Mouse (Mus musculus): Measurements from ENCODE around the gene Lgals3bp.
A peak's percentile ranks its signal among the peaks of the same experiment; 100 is the strongest.

DNA sequence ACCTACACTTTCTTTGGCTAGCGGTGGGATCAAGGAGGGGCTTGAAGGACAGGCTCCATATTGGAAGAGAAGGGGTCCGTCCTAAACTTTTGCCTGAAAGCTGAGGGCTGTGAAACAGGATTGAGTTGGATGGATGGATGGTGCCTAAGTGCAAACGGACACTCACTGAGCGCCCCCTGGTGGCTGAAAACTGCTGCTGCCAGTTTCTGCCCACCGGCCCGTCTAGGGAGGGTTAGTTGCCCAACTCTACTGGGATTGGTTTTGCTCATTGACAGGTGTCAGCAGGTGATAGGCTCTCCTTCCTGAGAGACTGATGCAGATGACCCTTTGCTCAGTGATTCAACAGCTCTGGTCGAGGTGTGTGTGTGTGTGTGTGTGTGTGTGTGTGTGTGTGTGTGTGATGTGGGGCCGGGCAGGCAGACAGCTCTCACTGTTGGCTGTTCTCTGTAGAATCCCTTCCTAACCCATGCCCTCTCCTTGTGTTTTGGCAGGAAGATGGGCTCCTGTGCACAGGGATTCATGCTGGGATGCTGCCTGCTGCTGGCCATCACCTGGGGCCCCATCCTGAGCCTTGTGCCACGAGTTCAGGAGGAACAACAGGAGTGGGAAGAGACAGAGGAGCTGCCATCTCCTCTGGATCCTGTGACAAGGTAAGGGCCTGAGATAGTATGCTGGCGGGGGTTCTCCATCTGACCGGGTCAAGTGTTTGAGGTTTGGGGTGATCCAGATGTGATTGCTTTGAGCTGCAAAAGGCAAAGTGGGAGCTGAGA lies 41.5 kb upstream of the Lgals3bp start:
- TF ChIP-seq CTCF (IDR thresholded peaks at IDR 0.05; ENCODE audit: control insufficient read depth, insufficient read depth, low read length) (peak; percentile 81), POLR2A (IDR thresholded peaks at IDR 0.05; ENCODE audit: borderline replicate concordance, control insufficient read depth, low read depth, low read length) (no peak)

All from bone marrow, adult 2 months (tissue).